Mouse (Mus musculus) intestine, embryonic 14.5 days (tissue): ENCODE data around the gene Nol3. TPM values are rescaled to one million over a fixed set of nuclear protein-coding genes. Genes with fewer than 3 reads are reported as not detected.

Experiments used
- ATAC-seq: fragments of 200-750 bp; cut with Nextera tagmentation; replicated peaks from 2 replicates; pipeline ENCODE4 v1.8.0; 2017; ENCODE audit warnings: low read depth, moderate number of reproducible peaks, moderate TSS enrichment, moderate library complexity; ENCODE audit not compliant: low FRiP score, low TSS enrichment
- DNase-seq: peaks from one replicate; pipeline ENCODE4 v3.0.0-alpha.2; 2018; ENCODE audit warnings: low spot score
- H3K27ac ChIP-seq: fragments of 300-500 bp; sonication (generic); 2 replicates; pipeline ENCODE4 v1.5.1; 2014; ENCODE audit warnings: low read depth, mild to moderate bottlenecking, control low read depth
- H3K27me3 ChIP-seq: fragments of 300-500 bp; sonication (generic); replicated peaks from 2 replicates; pipeline ENCODE4 v1.6.1; 2014; ENCODE audit warnings: low read length, control low read depth; ENCODE audit not compliant: control insufficient read depth, insufficient read depth
- H3K36me3 ChIP-seq: fragments of 300-500 bp; sonication (generic); 2 replicates; pipeline ENCODE4 v1.6.1; 2014; ENCODE audit warnings: low read length, control low read depth; ENCODE audit not compliant: control insufficient read depth, insufficient read depth
- H3K4me1 ChIP-seq: fragments of 300-500 bp; sonication (generic); replicated peaks from 2 replicates; pipeline ENCODE4 v1.6.1; 2014; ENCODE audit warnings: low read length, control low read depth, mixed read lengths; ENCODE audit not compliant: control insufficient read depth, insufficient read depth
- H3K4me2 ChIP-seq: fragments of 300-500 bp; sonication (generic); 2 replicates; pipeline ENCODE4 v1.6.1; 2014; ENCODE audit warnings: low read length
- H3K4me3 ChIP-seq: fragments of 300-500 bp; sonication (generic); 2 replicates; pipeline ENCODE4 v1.5.1; 2014; ENCODE audit warnings: low read depth, low read length, control low read depth, mixed read lengths
- H3K9ac ChIP-seq: fragments of 300-500 bp; sonication (generic); 2 replicates; pipeline ENCODE4 v1.6.1; 2014; ENCODE audit warnings: mild to moderate bottlenecking, low read length
- H3K9me3 ChIP-seq: fragments of 300-500 bp; sonication (generic); 2 replicates; pipeline ENCODE4 v1.6.1; 2016; ENCODE audit warnings: low read length, control low read depth; ENCODE audit not compliant: control insufficient read depth
- WGBS: fragments of 180-500 bp; shearing (Covaris S2); extraction: QIAGEN DNeasy Blood & Tissue Kit; methylation state at CpG from one replicate; pipeline ENCODE4 v1.1.7; 2014; 5-methylcytosine and 5-hydroxymethylcytosine counted together
- polyA plus RNA-seq: library from polyadenylated mRNA; unstranded; fragments of >200 nt; fragmentation: Nextera tagmentation; extraction: Ambion mirVana; gene quantifications from 2 replicates; pipeline ENCODE4 v1.2.1, GENCODE M21; 2014

The Nol3 gene
- polyA plus RNA-seq, 1 experiment from 2014 or later, result 1.3 TPM

GRCm38 (mm10) chr8:105315073-105315769, 39.3 kb downstream of the Nol3 start:
- no peaks in the 10 kb centered on the region for H3K27me3 ChIP-seq
- no peak overlapping the region for H3K4me3 ChIP-seq
- H3K9ac ChIP-seq, result no peak overlapping the region
- no peak for ATAC-seq
- WGBS, result 95% methylated on average over 18 of the region's 18 CpGs
- H3K27ac ChIP-seq, result no peak overlapping the region
- H3K9me3 ChIP-seq, result no peaks in the 10 kb centered on the region
- no peak overlapping the region for H3K4me2 ChIP-seq
- no peaks in the 10 kb centered on the region for H3K4me1 ChIP-seq
- peaks cover 77% of the 10 kb centered on the region for H3K36me3 ChIP-seq
- no peak for DNase-seq

- no peaks in the 10 kb centered on the region for H3K4me1 ChIP-seq
These were observed 42.0 kb downstream of the Nol3 start for GRCm38 (mm10) chr8:105317941-105318340.

GRCm38 (mm10) chr8:105318662-105319190, 42.8 kb downstream of the Nol3 start:
- H3K4me1 ChIP-seq, result no peaks in the 10 kb centered on the region
- 85% methylated on average over 11 of the region's 11 CpGs for WGBS
- H3K36me3 ChIP-seq, result peaks cover 69% of the 10 kb centered on the region
- H3K9ac ChIP-seq, result no peak overlapping the region
- DNase-seq (no peak), ATAC-seq (no peak)
- H3K4me2 ChIP-seq, result no peak overlapping the region
- H3K9me3 ChIP-seq, result no peaks in the 10 kb centered on the region
- H3K4me3 ChIP-seq, result no peak overlapping the region
- H3K27me3 ChIP-seq, result no peaks in the 10 kb centered on the region
- no peak overlapping the region for H3K27ac ChIP-seq

More at GRCm38 (mm10) chr8:105317941-105318340, 42.0 kb downstream of the Nol3 start:
- H3K4me3 ChIP-seq, result no peak overlapping the region
- DNase-seq (no peak), ATAC-seq (no peak)
- no peaks in the 10 kb centered on the region for H3K9me3 ChIP-seq
- no peak overlapping the region for H3K9ac ChIP-seq
- no peak overlapping the region for H3K4me2 ChIP-seq
- H3K27ac ChIP-seq, result no peak overlapping the region
- H3K36me3 ChIP-seq, result peaks cover 74% of the 10 kb centered on the region
- H3K27me3 ChIP-seq, result no peaks in the 10 kb centered on the region
- 90% methylated on average over 4 of the region's 4 CpGs for WGBS

- H3K9ac ChIP-seq, result no peak overlapping the region
- H3K9me3 ChIP-seq, result no peaks in the 10 kb centered on the region
- peaks cover 32% of the 10 kb centered on the region for H3K36me3 ChIP-seq
- no peak overlapping the region for H3K27ac ChIP-seq
- no peak overlapping the region for H3K4me3 ChIP-seq
- H3K4me1 ChIP-seq, result peaks cover 16% of the 10 kb centered on the region
- no peak overlapping the region for H3K4me2 ChIP-seq
- H3K27me3 ChIP-seq, result no peaks in the 10 kb centered on the region
- WGBS, result 84% methylated on average over 4 of the region's 4 CpGs
- DNase-seq (no peak), ATAC-seq (no peak)
These were observed 47.2 kb downstream of the Nol3 start for GRCm38 (mm10) chr8:105323183-105323582.

- Histone ChIP-seq H3K9me3 (no peaks in the 10 kb centered on the region), H3K27me3 (no peaks in the 10 kb centered on the region), H3K36me3 (peaks cover 41% of the 10 kb centered on the region), H3K9ac (peak overlapping the region; percentile 77), H3K4me1 (peaks cover 16% of the 10 kb centered on the region), H3K27ac (peak overlapping the region; percentile 58), H3K4me3 (peak overlapping the region; percentile 89), H3K4me2 (peak overlapping the region; percentile 96)
- under 1% methylated on average over 12 of the region's 12 CpGs for WGBS
- DNase-seq (no peak), ATAC-seq (no peak; the same call in none of the 2 replicates)
These were observed 49.7 kb downstream of the Nol3 start for GRCm38 (mm10) chr8:105325641-105326093.

GRCm38 (mm10) chr8:105326141-105326672, 50.3 kb downstream of the Nol3 start, which contains the start of the genes Lrrc29 and Tmem208:
Gene Lrrc29 (minus strand): TSS chr8:105326278.
Gene Tmem208 (plus strand): TSS chr8:105326354.
- peaks cover 47% of the 10 kb centered on the region for H3K36me3 ChIP-seq
- WGBS, result under 1% methylated on average over 36 of the region's 36 CpGs
- no peaks in the 10 kb centered on the region for H3K27me3 ChIP-seq
- H3K27ac ChIP-seq, result peak within 1 kb of the TSS; percentile 58
- H3K4me3 ChIP-seq, result peak within 1 kb of the TSS; percentile 89
- peak within 1 kb of the TSS; percentile 96 for H3K4me2 ChIP-seq
- DNase-seq (peak; percentile 98), ATAC-seq (peak; percentile 90)
- H3K9me3 ChIP-seq, result no peaks in the 10 kb centered on the region
- peaks cover 16% of the 10 kb centered on the region for H3K4me1 ChIP-seq
- peak within 1 kb of the TSS; percentile 77 for H3K9ac ChIP-seq

- DNase-seq (no peak), ATAC-seq (no peak)
- Histone ChIP-seq H3K9ac (peak overlapping the region; percentile 77), H3K36me3 (peaks cover 52% of the 10 kb centered on the region), H3K27me3 (no peaks in the 10 kb centered on the region), H3K27ac (peak overlapping the region; percentile 58; the same call in 1 of the 2 replicates), H3K4me3 (peak overlapping the region; percentile 89), H3K9me3 (no peaks in the 10 kb centered on the region), H3K4me1 (peaks cover 16% of the 10 kb centered on the region), H3K4me2 (peak overlapping the region; percentile 96)
- 36% methylated on average over 6 of the region's 6 CpGs for WGBS
These were observed 51.0 kb downstream of the Nol3 start for GRCm38 (mm10) chr8:105326968-105327367.

GRCm38 (mm10) chr8:105330325-105330724, 54.4 kb downstream of the Nol3 start:
- ATAC-seq, result no peak
- DNase-seq, result no peak
- Histone ChIP-seq H3K27me3 (no peaks in the 10 kb centered on the region), H3K27ac (no peak overlapping the region), H3K4me2 (no peak overlapping the region), H3K9me3 (no peaks in the 10 kb centered on the region), H3K36me3 (peaks cover 67% of the 10 kb centered on the region), H3K4me1 (peaks cover 11% of the 10 kb centered on the region), H3K9ac (no peak overlapping the region), H3K4me3 (no peak overlapping the region)
- WGBS, result 91% methylated on average over 12 of the region's 12 CpGs
